Mouse (Mus musculus) embryonic fibroblast, embryonic 13.5 days (primary cell): ENCODE measurements around the gene Pfkfb1.

Source experiments
- CTCF ChIP-seq: IDR thresholded peaks from 2 replicates; pipeline ENCODE4 v1.5.1; 2011; ENCODE audit warnings: mild to moderate bottlenecking, control low read depth, low read length, moderate library complexity, borderline replicate concordance; ENCODE audit not compliant: insufficient read depth
- POLR2A ChIP-seq: IDR thresholded peaks from 2 replicates; pipeline ENCODE4 v1.6.1; 2011; ENCODE audit warnings: low read depth, mild to moderate bottlenecking, control low read depth, low read length, moderate library complexity

GRCm38 (mm10) chrX:150657797-150658118 is 69.7 kb downstream of the Pfkfb1 start:
- no peak for TF ChIP-seq POLR2A
- TF ChIP-seq CTCF: no peak
